Mouse (Mus musculus) thymus, postnatal 25 days (tissue): ENCODE measurements around the gene Arhgap8.
"Not testable (repeated sequence)": the region's sequence is repeated elsewhere in the genome, so short reads cannot be mapped to it uniquely, and the experiment has no call there.

Experiments used
- DNase-seq: peaks from one replicate; pipeline ENCODE4 v3.0.0; 2022

Gene Arhgap8

GRCm38 (mm10) chr15:84736994-84737346 lies 17.1 kb downstream of the Arhgap8 start:
- DNase-seq: no peak

GRCm38 (mm10) chr15:84738246-84738645 lies 18.4 kb downstream of the Arhgap8 start:
- no peak for DNase-seq

- no peak for DNase-seq
Measured at GRCm38 (mm10) chr15:84741573-84741972, 21.7 kb downstream of the Arhgap8 start.

- no peak for DNase-seq
Measured at GRCm38 (mm10) chr15:84743347-84743746, 23.5 kb downstream of the Arhgap8 start.

- no peak for DNase-seq
Measured at GRCm38 (mm10) chr15:84744308-84744707, 24.5 kb downstream of the Arhgap8 start.

- DNase-seq: no peak
Measured at GRCm38 (mm10) chr15:84745831-84746230, 26.0 kb downstream of the Arhgap8 start.

DNA sequence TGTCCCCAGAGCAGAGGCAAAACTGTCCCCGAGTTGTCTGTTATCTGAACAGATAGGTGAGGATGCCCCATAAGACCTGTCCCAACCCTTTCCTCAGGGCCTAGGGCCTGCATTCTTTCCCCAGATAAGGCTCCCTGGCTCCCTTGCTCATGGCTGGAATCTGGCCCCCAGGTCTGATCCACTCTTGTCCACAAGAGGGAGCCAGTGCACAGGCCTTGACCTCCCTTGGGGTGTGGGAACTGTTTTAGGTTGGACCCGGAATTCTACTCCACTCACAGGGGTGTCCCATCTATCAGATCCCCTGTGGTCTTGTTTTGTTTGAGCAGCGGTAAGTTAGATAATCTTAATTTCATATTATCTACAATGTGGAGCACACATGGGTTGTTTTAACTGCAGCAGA lies 35.1 kb downstream of the Arhgap8 start:
- DNase-seq: peak; percentile 55

DNA sequence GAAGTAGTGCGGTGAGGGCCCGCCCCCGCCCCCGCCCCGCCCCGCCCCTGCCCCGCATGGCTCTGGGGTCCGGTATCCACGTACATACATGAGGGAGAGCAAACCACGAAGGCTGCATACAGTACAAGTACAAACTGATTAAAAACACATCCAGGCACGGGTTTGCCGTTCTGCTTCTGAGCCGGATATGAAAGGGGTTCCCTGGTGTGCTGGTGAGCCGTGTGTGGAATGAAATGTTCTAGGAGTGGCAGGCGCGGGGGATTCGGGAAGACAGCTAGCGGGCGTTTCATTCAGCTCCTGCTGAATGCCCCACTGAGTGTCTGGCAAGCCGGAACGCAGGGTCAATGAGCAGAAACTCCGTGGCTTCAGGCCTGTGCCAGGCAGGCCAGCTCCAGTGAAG lies 36.6 kb downstream of the Arhgap8 start:
- no peak for DNase-seq

GRCm38 (mm10) chr15:84758493-84758892 lies 38.6 kb downstream of the Arhgap8 start:
- DNase-seq: peak; percentile 41

DNA sequence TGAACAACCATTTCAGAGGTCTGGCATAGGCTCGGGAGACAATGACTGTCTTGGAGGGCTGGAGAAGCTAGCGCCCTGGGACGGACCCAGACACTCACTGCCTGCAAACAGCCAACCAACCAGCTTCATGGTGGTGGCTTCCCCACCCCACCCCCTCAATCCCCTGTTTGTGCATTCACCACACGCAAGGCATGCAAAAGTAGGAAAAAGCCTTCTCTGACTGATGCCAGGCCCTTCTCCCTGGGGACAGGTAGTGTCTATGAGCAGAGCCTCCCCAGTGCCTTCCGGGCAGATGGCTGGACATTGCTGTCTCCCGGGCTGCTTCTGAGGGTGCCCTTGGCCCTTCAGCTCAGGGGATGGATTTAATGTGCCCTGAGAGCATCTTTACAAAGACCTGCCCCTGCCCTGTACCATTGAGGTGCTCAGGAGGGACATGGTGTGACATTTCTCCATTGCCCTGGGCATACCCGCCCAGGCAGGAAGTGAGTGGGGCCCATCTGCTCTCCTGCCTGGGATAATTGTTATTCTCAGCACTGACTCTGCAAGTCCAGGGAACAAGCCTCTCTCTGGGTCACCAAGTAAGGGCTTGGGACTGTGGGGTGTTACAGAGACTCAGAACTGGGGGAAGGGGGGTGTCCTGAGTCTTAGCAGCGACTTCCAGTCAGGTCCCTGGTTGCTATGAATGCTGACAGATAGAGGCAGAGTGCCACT lies 43.0 kb downstream of the Arhgap8 start:
- DNase-seq: no peak

DNA sequence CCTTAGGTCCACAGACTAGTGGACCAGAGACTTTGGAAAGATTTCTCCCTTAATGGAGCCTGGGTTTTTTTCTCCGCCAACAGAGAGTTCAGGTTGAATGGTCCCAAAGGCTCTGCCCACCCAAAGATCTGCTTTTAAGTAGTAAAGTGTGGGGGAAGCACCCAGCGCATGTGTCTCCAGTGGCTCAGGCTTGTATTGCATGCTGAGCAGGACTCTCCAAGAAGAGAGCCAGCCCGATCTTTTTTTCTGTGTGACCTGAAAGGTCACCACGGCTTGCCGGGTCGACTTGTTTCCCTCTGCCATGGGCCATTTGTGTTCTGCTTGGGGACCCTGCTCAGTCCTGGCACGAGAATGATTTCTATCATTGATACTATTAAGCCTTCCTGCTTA lies 43.6 kb downstream of the Arhgap8 start:
- DNase-seq: no peak

DNA sequence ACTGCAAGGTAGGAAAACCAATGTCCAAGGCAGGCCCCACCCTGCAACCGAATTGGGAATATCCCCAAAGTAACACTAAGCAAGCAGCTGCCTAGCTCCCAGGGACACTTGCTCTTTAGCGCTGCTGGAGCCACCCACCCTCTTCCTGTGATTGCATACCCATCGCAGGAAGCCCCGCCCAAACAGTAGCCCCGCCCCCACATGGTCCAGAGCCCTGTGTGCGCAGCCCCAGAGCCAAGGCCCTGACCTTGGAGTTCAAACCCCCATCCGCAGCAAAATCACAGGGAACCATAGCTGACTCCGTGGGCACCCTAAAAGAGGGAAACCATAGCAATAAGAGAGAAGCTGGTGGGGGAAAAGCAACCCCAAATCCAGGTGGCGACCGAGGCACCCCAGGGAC lies 46.8 kb downstream of the Arhgap8 start:
- DNase-seq: no peak

- not testable (repeated sequence) for DNase-seq
Measured at GRCm38 (mm10) chr15:84768531-84768930, 48.7 kb downstream of the Arhgap8 start.

DNA sequence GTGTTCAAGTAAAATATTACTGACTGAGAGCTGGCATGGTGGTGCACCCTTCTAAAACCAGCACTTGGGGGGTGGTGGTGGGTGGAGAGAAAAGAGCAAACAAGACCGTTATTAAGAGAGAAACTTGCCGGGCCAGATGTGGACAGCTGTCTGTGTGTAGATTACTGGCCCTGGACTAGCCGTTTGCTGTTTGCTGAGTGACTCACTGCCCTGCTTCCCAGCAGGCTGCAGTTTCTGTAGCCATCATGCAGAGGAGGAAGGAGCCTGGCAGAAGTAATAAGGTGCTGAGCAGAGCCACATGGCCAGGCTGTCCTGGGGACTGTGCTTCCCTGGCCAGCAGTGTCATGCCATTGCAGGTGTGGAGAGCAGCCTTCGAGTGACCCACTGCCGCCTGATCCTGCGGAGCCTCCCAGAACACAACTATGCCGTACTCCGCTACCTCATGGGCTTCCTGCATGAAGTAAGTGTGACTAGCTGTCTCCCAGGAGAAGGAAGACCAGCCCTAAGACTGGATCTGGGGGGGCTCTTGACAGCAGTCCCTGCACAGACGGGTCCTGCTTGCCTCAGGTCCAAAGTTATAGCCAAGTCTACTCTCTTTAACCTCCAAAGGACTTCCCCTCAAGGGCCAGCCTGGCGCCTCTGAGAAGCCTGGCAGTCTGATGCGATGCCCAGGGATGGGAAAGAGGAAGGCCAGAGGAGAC lies 49.9 kb downstream of the Arhgap8 start:
- DNase-seq: no peak

- DNase-seq: no peak
Measured at GRCm38 (mm10) chr15:84772191-84773111, 52.6 kb downstream of the Arhgap8 start.

- DNase-seq: no peak
Measured at GRCm38 (mm10) chr15:84775421-84776174, 55.7 kb downstream of the Arhgap8 start.

DNA sequence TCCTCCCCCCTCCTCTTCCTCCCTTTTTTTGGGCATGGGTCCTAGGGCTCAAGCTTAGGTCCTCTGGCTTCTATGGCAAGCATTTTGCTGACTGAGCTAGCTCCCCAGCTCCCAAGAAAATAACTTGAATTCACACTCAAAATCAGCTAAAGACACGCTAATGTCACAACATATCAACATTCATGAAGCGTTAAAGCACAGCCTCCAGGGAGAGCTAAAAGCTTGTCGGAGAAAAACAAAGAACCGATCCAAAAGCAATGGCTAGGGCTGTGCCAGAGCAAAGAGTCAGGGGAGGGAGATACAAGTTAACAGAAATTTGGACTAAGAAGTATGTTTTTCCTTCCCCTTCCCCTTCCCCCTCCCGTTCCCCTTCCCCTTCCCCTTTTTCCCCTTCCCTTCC lies 58.7 kb downstream of the Arhgap8 start:
- no peak for DNase-seq

DNA sequence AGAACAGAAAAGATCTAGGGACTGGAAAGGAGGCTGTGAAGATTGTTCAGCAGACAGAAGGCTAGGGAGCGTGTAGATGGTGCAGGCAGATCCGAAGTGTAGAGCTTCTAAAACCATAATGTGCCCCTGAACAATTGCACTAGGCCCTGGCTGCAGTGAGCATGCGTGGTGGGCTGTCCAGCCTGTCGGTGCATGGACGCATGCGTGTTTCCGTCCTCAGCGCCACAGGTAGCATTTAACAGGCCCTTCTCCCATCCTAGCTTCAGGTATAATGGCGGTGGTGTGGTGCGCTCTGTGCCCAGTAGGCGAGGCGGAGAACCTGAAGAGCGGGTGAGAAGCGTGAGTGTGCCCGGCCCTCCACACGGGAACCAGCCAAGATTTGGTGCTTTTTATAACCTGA lies 65.0 kb downstream of the Arhgap8 start:
- no peak for DNase-seq

DNA sequence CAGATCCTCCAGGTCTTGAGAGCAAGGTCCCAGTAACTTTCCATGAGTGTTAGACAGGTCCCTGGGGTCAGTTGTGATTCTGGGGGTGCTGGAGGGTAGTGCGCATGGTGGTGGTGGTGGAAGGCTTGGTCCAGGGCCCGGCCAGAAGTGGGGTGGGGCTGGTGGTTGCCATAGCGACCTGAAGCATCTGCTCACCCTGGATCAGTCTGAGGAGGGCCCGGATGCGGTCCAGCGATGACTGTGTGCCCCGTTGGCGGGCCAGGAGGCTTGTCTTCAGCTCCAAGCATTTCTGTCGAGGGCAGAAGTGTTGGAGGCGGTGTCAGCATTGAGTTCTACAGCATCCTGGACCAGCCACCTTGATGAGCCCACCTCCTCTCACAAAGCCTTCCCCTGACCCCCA lies 67.3 kb downstream of the Arhgap8 start:
- DNase-seq: no peak

DNA sequence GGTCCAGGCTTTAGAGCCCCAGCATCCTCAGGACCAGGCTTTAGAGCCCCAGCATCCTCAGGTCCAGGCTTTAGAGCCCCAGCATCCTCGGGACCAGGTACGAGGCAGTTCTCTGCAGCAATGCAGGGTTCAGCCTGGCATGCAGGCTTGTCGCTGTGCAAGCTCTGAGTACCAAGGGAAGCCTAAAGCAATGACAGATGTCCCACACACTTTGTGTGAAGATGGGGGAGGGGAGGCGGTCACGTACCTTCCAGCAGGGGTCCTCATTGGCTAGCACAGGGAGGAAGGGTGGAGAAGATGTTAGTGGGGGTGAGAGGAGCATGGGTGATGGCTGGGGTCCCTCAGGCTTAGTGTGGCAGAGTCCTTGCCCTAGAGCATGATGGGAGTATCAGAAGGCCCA lies 73.8 kb downstream of the Arhgap8 start:
- DNase-seq: no peak

- DNase-seq: no peak
Measured at GRCm38 (mm10) chr15:84800132-84800531, 80.3 kb downstream of the Arhgap8 start.

DNA sequence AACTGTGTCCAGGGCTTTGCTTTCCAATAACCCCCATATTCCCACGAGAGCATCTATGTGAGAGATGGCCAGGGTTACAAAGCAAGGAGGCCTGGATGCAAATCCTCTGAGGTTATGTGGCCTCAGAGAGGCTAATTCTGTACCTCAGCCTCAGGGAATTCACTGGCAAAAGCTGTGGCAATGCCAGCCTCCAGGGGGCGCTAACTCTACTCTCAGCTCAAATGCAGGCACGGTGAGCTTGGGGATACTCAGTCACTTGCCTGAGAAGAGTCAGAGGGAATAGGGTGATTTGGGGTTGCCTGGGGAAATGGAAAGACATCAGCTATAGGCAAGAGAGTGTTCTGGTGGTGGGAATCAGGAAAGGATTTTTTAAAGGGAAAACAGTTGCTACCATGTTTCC lies 83.8 kb downstream of the Arhgap8 start:
- DNase-seq: peak; percentile 31
